Mouse (Mus musculus): ENCODE measurements around the gene Sptb.

GRCm38 (mm10) chr12:76574815-76575214 is 135.5 kb downstream of the Sptb start:
- TF ChIP-seq CTCF (IDR thresholded peaks at IDR 0.05; ENCODE audit: insufficient read depth, low read length) (no peak), POLR2A (IDR thresholded peaks at IDR 0.05; ENCODE audit: borderline replicate concordance, extremely low read depth, low read depth, low read length) (no peak)
